Mouse (Mus musculus): ENCODE results near the gene Dock7. TPM values are rescaled to one million over a fixed set of nuclear protein-coding genes. Genes with fewer than 3 reads are reported as not detected.

The Dock7 gene
- total RNA-seq (2021): 1 to 10 TPM; 6.4 to 9.1 TPM
- long read RNA-seq, experiment 1, full-length matches to known transcripts: 1 of 1 reads
- long read RNA-seq, experiment 1, partial matches to known transcripts: 0 of 1 reads
- long read RNA-seq, experiment 1, other reads (novel, unspliced or antisense): 0 of 1 reads
- long read RNA-seq, experiment 2, full-length matches to known transcripts: 1 of 1 reads
- long read RNA-seq, experiment 2, partial matches to known transcripts: 0 of 1 reads
- long read RNA-seq, experiment 2, other reads (novel, unspliced or antisense): 0 of 1 reads

DNA sequence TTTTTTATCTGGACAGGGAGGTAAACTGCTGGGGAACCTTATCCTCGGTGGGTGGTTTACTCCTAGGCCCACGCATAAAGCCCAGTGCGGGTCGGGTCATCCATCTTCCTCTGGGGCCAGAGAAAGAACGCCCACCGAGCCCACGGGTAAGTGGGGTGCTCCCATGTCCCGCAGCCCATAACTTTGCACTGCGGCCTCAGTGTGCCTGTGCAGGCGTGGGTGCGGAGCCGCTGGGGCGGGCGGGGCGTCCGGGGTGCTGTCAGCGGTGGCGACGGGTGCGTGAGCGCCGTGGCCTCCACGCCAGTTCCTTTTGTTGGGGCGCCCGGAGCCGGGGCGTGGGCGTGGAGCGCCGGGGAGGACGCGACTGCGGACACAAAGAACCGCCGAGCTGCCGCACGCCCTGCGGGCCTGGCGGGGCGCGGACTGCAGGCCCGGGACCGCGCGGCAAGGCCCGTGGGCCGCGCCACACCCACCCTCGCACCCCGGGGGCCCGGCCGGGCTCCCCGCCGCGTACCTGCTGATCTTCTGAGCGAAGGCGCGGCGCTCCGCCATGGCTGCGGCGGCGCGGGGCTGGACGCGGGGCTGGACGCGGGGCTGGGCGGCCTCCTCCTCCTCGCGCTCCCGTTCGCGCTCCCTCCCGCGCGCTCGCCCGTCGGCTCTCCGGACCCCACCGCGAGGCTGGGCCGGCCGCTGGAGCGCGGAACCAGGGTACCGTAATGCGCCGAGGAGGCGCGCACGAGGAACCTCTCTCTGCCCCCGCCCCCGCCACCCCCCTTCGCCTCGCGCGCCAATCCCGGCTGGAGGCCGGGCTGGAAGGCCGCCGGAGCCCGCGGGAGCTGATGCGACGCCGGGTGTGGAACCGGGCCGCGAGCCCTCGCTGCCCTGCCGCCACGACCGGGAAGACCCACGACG lies at the start of gene Dock7:
Gene Dock7 (minus strand): TSS at position 705 of the 912 bp plus-strand sequence.
- peak within 1 kb of the TSS; percentile 96 for H3K4me3 ChIP-seq
- TF ChIP-seq CTCF (IDR thresholded peaks at IDR 0.05): no peak
- peak; percentile 94 for DNase-seq
- intact Hi-C loops (cut with DNase I): loop anchor here (2.0 to 5.0 kb wide), 2 partner anchors 42 to 62 kb away; no protein-coding TSS in a partner anchor
- H3K27ac ChIP-seq: peak within 1 kb of the TSS; percentile 85

DNA sequence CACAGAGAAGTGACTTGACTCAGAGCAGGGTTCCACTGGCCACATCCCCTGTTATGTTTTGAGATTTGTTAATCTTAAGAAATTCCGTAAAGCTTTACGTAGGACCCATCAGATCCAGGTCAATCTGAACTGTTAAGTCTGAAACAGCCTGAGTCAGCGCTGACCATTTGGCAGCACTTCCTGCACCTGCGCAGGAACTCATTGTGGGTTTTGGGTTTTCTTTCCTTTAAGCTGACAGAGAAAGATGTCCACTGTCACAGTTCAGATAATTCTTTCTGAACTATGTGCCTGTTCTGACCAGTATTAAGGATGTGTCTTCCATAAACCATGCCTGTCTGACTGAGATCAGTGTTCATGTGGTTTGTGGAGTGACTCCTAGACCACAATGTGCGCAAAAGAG lies 48.2 kb upstream of the Dock7 start:
- no peak for DNase-seq
- no peak overlapping the region for H3K4me3 ChIP-seq
- H3K27ac ChIP-seq: no peak overlapping the region
- intact Hi-C loops (cut with DNase I): no loop called here
- no peak for TF ChIP-seq CTCF (IDR thresholded peaks at IDR 0.05)

DNA sequence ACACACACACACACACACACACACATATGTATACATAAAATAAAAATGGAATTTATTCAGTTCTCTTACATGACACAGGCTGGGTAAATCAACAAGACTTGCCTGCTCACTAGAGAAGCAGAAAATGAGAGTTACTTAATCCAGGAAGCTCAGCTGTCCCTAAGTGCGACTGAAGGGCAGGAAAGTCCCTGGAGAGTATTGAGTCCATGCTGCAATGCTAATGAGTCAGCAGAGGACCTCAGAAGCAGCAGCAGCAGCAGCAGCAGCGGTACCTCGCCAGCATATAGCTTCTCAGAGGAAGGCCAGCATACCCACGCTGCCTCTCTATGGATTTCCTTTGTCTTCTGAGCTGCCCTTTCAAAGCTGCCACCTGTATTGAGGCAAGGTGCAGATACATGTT lies 42.8 kb upstream of the Dock7 start:
- TF ChIP-seq CTCF (IDR thresholded peaks at IDR 0.05): no peak
- intact Hi-C loops (cut with DNase I): loop anchor here (5.0 kb wide), 1 partner anchor 41 kb away; the partner anchor contains the start of gene Dock7
- peak; percentile 43 for DNase-seq
- Histone ChIP-seq H3K4me3 (peak overlapping the region; percentile 59), H3K27ac (peak overlapping the region; percentile 70)

- DNase-seq: no peak
- Histone ChIP-seq H3K4me3 (peak overlapping the region; percentile 59), H3K27ac (peak overlapping the region; percentile 70)
- intact Hi-C loops (cut with DNase I): loop anchor here (5.0 kb wide), 1 partner anchor 41 kb away; the partner anchor contains the start of gene Dock7
- no peak for TF ChIP-seq CTCF (IDR thresholded peaks at IDR 0.05)
Observed at GRCm38 (mm10) chr4:99163001-99163400, 42.3 kb upstream of the Dock7 start.

DNA sequence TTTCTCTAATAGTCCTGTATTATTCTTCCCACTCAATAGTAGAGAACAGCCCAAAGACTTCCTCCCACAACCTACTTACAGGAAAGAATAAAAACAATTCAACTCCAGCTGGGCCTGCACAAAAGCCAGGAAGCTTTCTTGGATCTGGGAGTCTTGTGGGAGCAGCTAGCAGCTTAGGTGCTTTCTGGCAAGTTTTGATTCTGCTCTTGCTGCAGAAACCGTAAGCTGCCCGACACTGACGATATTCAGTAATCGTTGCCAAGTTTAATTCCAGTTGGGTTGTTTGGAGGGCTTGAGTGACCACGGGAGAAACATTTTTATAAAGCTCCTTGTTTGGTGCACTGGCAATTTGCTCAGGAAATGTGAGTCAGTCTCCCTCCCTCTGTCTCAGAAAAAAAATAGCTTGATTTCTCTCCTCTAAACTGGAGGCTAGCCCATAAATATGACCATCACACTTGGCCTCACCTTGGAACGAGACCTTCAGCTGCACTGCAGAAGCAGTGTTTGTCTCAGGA lies 40.8 kb upstream of the Dock7 start:
- DNase-seq: no peak

DNA sequence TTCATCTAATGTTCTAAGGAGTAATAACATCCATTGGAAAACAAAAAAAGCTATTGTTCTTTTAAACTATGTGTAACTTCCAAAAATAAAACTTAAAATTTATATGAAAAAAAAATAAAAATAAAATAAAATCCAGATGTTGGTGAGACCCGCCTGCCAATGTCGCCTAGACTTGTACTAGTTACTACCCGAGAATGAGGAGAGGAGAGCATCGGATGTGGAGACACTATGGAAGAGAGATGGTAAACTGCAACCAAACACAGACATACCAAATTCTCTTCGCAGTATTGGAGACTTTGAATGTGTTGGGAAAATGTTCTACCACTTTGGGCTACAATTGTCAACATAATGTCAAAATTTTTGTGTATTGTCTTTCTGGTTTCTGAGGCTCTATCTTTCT lies 40.2 kb upstream of the Dock7 start:
- peak overlapping the region; percentile 51; the same call in 1 of the 2 replicates for H3K4me3 ChIP-seq
- peak overlapping the region; percentile 74 for H3K27ac ChIP-seq
- intact Hi-C loops (cut with DNase I): loop anchor here (5.0 kb wide), 1 partner anchor 39 kb away; the partner anchor contains the start of gene Dock7
- DNase-seq: no peak
- no peak for TF ChIP-seq CTCF (IDR thresholded peaks at IDR 0.05)

More for the DNA sequence above, 40.8 kb upstream of the Dock7 start:
- H3K4me3 ChIP-seq: peak overlapping the region; percentile 51
- TF ChIP-seq CTCF (IDR thresholded peaks at IDR 0.05): no peak
- H3K27ac ChIP-seq: peak overlapping the region; percentile 74
- intact Hi-C loops (cut with DNase I): loop anchor here (5.0 kb wide), 1 partner anchor 39 kb away; the partner anchor contains the start of gene Dock7

GRCm38 (mm10) chr4:99160414-99160813 lies 39.7 kb upstream of the Dock7 start:
- intact Hi-C loops (cut with DNase I): loop anchor here (5.0 kb wide), 1 partner anchor 38 kb away; the partner anchor contains the start of gene Dock7
- Histone ChIP-seq H3K4me3 (no peak overlapping the region), H3K27ac (peak overlapping the region; percentile 62)
- DNase-seq: no peak
- TF ChIP-seq CTCF (IDR thresholded peaks at IDR 0.05): no peak

DNA sequence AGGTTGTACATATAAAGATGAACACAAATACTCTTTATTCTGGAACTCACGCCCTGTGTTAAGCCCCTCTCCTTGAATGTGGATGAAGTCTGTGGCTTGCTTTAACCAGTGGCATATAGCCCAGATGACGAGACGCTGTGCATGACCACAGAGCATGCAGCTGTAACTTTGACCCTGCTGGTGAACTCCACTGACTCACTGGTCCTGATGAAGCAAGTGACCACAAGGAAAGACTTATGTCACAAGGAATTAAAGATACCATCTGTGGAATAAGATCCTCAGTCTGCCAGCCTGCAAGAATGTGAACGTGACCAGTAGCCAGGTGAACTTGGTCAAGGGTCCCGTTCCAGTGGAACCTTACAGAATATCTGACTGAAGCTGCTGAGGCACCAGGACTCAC lies 37.8 kb upstream of the Dock7 start:
- TF ChIP-seq CTCF (IDR thresholded peaks at IDR 0.05): no peak
- intact Hi-C loops (cut with DNase I): no loop called here
- DNase-seq: no peak
- H3K4me3 ChIP-seq: no peak overlapping the region
- H3K27ac ChIP-seq: no peak overlapping the region

- DNase-seq: no peak
- no peak for TF ChIP-seq CTCF (IDR thresholded peaks at IDR 0.05)
- Histone ChIP-seq H3K27ac (no peak overlapping the region), H3K4me3 (no peak overlapping the region)
- intact Hi-C loops (cut with DNase I): no loop called here
Observed at GRCm38 (mm10) chr4:99156641-99157307, 36.1 kb upstream of the Dock7 start.

- TF ChIP-seq CTCF (IDR thresholded peaks at IDR 0.05): no peak
- 0 out of 2 replicates have a peak overlapping the region, but pooled peaks have one; percentile 16 for H3K27ac ChIP-seq
- intact Hi-C loops (cut with DNase I): no loop called here
- H3K4me3 ChIP-seq: no peak overlapping the region
- DNase-seq: no peak
Observed at GRCm38 (mm10) chr4:99151885-99152558, 31.3 kb upstream of the Dock7 start.

DNA sequence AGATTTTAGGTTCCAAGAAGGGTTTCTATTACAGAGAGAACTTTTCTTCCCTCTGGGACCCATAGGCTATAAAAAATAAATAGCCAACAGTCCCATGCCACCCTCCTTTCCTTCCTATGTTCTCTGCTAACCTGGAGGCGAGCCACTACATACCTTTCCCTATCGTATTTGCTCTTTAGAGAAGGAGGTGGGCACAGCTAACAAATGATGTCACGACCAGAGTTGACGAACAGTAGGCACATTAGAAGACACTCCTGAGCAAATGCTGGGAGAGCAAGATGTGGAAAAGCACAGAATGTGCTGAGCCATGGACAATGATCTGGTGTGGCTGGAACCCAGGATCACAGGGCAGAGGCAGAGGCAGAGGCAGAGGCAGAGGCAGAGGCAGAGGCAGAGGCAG lies 30.7 kb upstream of the Dock7 start:
- intact Hi-C loops (cut with DNase I): no loop called here
- Histone ChIP-seq H3K4me3 (no peak overlapping the region), H3K27ac (no peak overlapping the region)
- no peak for DNase-seq
- TF ChIP-seq CTCF (IDR thresholded peaks at IDR 0.05): no peak

Measured in gastrocnemius, adult 2 months (tissue).